Mouse (Mus musculus): Measurements from ENCODE around the gene Adpgk.

DNA sequence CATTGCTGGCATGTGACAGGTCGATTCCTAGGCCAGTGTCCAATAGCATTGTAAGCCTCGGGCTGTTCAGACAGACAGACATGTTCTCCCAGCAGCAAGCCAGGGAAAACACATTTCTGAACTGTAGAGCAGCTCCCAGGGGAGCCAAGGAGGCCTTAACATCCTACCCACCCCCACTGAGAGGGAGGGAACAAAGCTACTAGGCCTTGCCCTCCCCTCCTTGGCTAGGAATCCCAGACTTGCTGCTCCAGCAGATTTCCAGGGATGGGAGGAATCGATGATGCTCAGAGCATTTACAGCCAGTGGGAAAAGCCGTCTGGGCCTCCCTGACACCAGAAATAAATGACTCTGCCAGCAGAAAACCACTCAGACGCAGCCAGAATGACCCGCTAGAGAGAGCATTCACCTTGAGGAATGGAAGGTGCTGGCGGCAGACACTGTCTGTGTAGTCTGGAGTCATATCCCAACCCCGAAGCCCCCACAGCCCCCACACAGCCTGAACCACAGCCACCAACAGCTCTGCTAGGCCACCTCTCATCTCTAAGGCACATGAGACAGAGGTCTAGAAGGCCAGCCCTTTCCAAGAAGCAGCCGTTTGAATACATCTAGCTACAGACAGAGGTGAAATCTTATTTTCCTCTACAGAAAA is 31.4 kb upstream of the Adpgk start:
- no peak for TF ChIP-seq CTCF (IDR thresholded peaks at IDR 0.05; ENCODE audit: low read depth)
- no peak for TF ChIP-seq EP300 (IDR thresholded peaks at IDR 0.05; ENCODE audit: low read depth)

Data from heart, postnatal 0 days (tissue).